Mouse (Mus musculus) ES-E14 (cell line): ENCODE results near the gene Tm2d3. TPM values are rescaled to one million over a fixed set of nuclear protein-coding genes. Genes with fewer than 3 reads are reported as not detected.

ENCODE experiments used
- DNase-seq: peaks from one replicate; pipeline ENCODE4 v3.0.0-alpha.2; 2013; ENCODE audit warnings: low read depth, low spot score
- H3K27ac ChIP-seq: 2 replicates; pipeline ENCODE4 v1.5.1; 2012; ENCODE audit warnings: low read depth, mild to moderate bottlenecking, low read length, moderate library complexity, mixed read lengths; ENCODE audit not compliant: poor library complexity, insufficient read depth, severe bottlenecking
- H3K36me3 ChIP-seq: 2 replicates; pipeline ENCODE4 v1.6.1; 2012; ENCODE audit warnings: mild to moderate bottlenecking, low read length, moderate library complexity, mixed read lengths; ENCODE audit not compliant: control insufficient read depth, poor library complexity, insufficient read depth, severe bottlenecking
- H3K4me1 ChIP-seq, 2 experiments: fragments of 150-350 bp in 1 of 2; sonication (generic) in 1 of 2; 2 replicates each; pipeline ENCODE4 v1.6.1; 2012; ENCODE audit warnings: low read length in 2 of 2, mild to moderate bottlenecking in 1 of 2, mixed read lengths in 1 of 2; ENCODE audit not compliant: control insufficient read depth in 2 of 2, insufficient read depth in 2 of 2, poor library complexity in 1 of 2
- H3K4me3 ChIP-seq, 2 experiments: fragments of 150-350 bp in 1 of 2; sonication (generic) in 1 of 2; 2 replicates each; pipeline ENCODE4 v1.5.1; 2012; ENCODE audit warnings: low read length in 2 of 2, low read depth in 1 of 2, mild to moderate bottlenecking in 1 of 2, mixed read lengths in 1 of 2; ENCODE audit not compliant: insufficient read depth in 1 of 2, poor library complexity in 1 of 2, severe bottlenecking in 1 of 2
- H3K9ac ChIP-seq: 2 replicates; pipeline ENCODE4 v1.6.1; 2012; ENCODE audit warnings: low read depth, mild to moderate bottlenecking, low read length, mixed read lengths; ENCODE audit not compliant: poor library complexity, insufficient read depth, severe bottlenecking
- H3K9me3 ChIP-seq: fragments of 150-350 bp; sonication (generic); 2 replicates; pipeline ENCODE4 v1.6.1; 2012; ENCODE audit warnings: low read depth, mild to moderate bottlenecking, low read length; ENCODE audit not compliant: control insufficient read depth, insufficient read depth
- CHD2 ChIP-seq: IDR thresholded peaks from 2 replicates; pipeline ENCODE4 v1.6.1; 2014; ENCODE audit warnings: mild to moderate bottlenecking, low read depth, low read length, inconsistent platforms
- HCFC1 ChIP-seq: IDR thresholded peaks from 2 replicates; pipeline ENCODE4 v1.6.1; 2012; ENCODE audit warnings: low read length, inconsistent platforms, borderline replicate concordance; ENCODE audit not compliant: insufficient read depth
- MAFK ChIP-seq: IDR thresholded peaks from 2 replicates; pipeline ENCODE4 v1.6.1; 2014; ENCODE audit warnings: mild to moderate bottlenecking, low read depth, low read length, inconsistent platforms; ENCODE audit not compliant: insufficient read depth
- ZC3H11A ChIP-seq: IDR thresholded peaks from 2 replicates; pipeline ENCODE4 v1.6.1; 2012; ENCODE audit warnings: low read depth, mild to moderate bottlenecking, inconsistent platforms, low read length, borderline replicate concordance
- ZNF384 ChIP-seq: IDR thresholded peaks from 2 replicates; pipeline ENCODE4 v1.6.1; 2012; ENCODE audit warnings: low read depth, low read length, inconsistent platforms
- in situ Hi-C, 2 experiments: fragments of 600-800 bp; cut with MboI; formaldehyde crosslinking; loops; one replicate each; pipeline ENCODE4 v1.15.1; 2025; ENCODE audit warnings: low sequenced_read_pairs in 2 of 2, inconsistent platforms in 1 of 2; ENCODE audit not compliant: unreplicated experiment in 2 of 2
- total RNA-seq: library from RNA; depleted of rRNA; stranded (reverse); fragments of 300-350 nt; gene quantifications from 2 replicates; pipeline ENCODE4 v1.2.3, GENCODE M21; 2012

The Tm2d3 gene
- total RNA-seq, 1 experiment: 77.2 TPM

GRCm38 (mm10) chr7:65663886-65664285, 27.1 kb upstream of the Tm2d3 start:
- DNase-seq: no peak
- Histone ChIP-seq H3K9me3 (no peaks in the 10 kb centered on the region), H3K4me3 (peak overlapping the region in 1 of 2 experiments; percentile 16; a peak in 1 of 4 replicates), H3K4me1 (no peaks in the 10 kb centered on the region), H3K27ac (no peak overlapping the region), H3K9ac (no peak overlapping the region), H3K36me3 (no peaks in the 10 kb centered on the region)
- no peak for TF ChIP-seq CHD2
- no peak for TF ChIP-seq HCFC1
- no peak for TF ChIP-seq ZNF384
- no peak for TF ChIP-seq ZC3H11A
- TF ChIP-seq MAFK: no peak
- in situ Hi-C loops: no loop called here

GRCm38 (mm10) chr7:65667491-65667890, 23.5 kb upstream of the Tm2d3 start:
- H3K4me1 ChIP-seq: no peaks in the 10 kb centered on the region
- no peak overlapping the region for H3K9ac ChIP-seq
- in situ Hi-C loops: no loop called here
- H3K27ac ChIP-seq: no peak overlapping the region
- H3K9me3 ChIP-seq: no peaks in the 10 kb centered on the region
- TF ChIP-seq ZC3H11A (no peak), MAFK (no peak), HCFC1 (no peak), ZNF384 (no peak), CHD2 (no peak)
- no peak for DNase-seq
- H3K4me3 ChIP-seq: no peak overlapping the region
- no peaks in the 10 kb centered on the region for H3K36me3 ChIP-seq

DNA sequence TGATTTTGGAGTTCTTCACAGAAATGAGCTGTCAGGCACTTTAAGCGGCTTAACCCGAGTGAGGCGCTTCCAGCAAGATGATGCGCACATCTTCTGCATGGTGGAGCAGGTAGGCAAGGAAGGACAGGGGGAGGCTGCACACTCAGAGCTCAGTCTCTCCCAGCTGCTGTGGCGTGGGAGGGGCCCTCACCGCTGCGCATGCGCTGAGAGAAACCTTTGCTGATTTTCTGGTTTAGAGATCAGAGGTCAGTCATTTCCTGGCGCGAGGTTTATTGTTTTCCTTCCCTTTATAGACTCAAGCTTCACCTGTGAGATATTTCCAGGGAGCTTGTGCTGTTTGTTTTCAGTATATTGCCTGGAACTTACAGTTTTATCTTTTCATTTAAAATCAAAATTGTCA, 12.9 kb upstream of the Tm2d3 start:
- no peak overlapping the region for H3K9ac ChIP-seq
- peaks cover 2% of the 10 kb centered on the region; the same call in 1 of the 2 replicates for H3K36me3 ChIP-seq
- H3K4me3 ChIP-seq: 0 out of 4 replicates have a peak overlapping the region, but pooled peaks of 1 of the 2 experiments have one; percentile 13
- H3K27ac ChIP-seq: no peak overlapping the region
- DNase-seq: peak; percentile 17
- no peak for TF ChIP-seq ZC3H11A
- no peak for TF ChIP-seq MAFK
- no peak for TF ChIP-seq HCFC1
- no peak for TF ChIP-seq ZNF384
- no peak for TF ChIP-seq CHD2
- in situ Hi-C loops: no loop called here
- no peaks in the 10 kb centered on the region for H3K9me3 ChIP-seq
- peaks cover 1 to 5% of the 10 kb centered on the region in 2 experiments; a peak in 1 of 4 replicates for H3K4me1 ChIP-seq

DNA sequence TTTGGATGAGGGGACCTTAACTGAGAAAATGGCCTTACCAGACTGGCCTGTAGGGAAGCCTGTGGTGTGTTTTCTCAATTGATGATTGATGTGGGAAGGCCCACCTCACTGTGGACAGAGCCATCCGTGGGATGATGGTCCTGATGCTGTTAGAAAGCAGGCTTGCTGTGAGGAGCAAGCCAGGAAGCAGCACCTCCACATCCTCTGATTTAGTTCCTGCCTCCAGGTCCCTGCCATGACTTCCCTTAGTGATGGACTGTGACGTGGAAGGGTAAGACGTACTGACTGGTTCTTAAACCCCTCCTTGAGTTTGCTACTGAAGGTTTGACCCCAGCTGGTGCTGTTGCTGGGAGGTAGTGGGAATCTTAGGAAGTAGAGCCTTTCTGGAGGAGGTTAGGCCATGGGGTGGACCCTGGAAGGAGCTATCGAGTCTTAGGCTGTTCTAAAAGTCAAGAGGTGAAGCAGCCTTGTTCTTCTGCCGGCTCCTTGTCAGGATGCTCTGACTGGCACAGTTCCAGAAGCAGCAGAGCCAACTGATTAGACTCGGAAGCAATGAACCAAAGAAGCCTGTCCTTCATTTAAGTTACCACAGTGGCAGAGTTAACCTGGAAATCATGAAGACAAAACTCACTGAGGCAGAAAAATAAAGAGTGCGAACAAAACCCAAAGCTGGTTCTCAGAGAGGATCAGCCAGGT, 11.9 kb upstream of the Tm2d3 start:
- in situ Hi-C loops: no loop called here
- H3K9me3 ChIP-seq: no peaks in the 10 kb centered on the region
- no peak overlapping the region for H3K4me3 ChIP-seq
- H3K36me3 ChIP-seq: peaks cover 2% of the 10 kb centered on the region; the same call in 1 of the 2 replicates
- no peak overlapping the region for H3K27ac ChIP-seq
- H3K4me1 ChIP-seq: peaks cover 1 to 5% of the 10 kb centered on the region in 2 experiments; a peak in 1 of 4 replicates
- no peak for TF ChIP-seq ZNF384
- no peak for TF ChIP-seq MAFK
- TF ChIP-seq CHD2: no peak
- TF ChIP-seq ZC3H11A: no peak
- TF ChIP-seq HCFC1: no peak
- DNase-seq: no peak
- H3K9ac ChIP-seq: no peak overlapping the region
